Mouse (Mus musculus): ENCODE results near the gene Gm20388. TPM values are rescaled to one million over a fixed set of nuclear protein-coding genes. Genes with fewer than 3 reads are reported as not detected.

The Gm20388 gene
- polyA plus RNA-seq, 1 experiment from 2014 or later, result not detected

GRCm38 (mm10) chr8:123643330-123644051 lies 3732.8 kb downstream of the Gm20388 start:
- no peaks in the 10 kb centered on the region for H3K27me3 ChIP-seq (ENCODE audit: control insufficient read depth, insufficient read depth, low read length)
- peak; percentile 97 for DNase-seq (ENCODE audit: low spot score, missing footprints)
- 0 out of 2 replicates have a peak, but pooled peaks have one; percentile 24 for ATAC-seq (ENCODE audit: low FRiP score)
- H3K4me2 ChIP-seq, result peak overlapping the region; percentile 50
- H3K36me3 ChIP-seq (ENCODE audit: control insufficient read depth, insufficient read depth, low read length), result no peaks in the 10 kb centered on the region
- no peak overlapping the region for H3K27ac ChIP-seq (ENCODE audit: low read depth, low read length)
- no peaks in the 10 kb centered on the region for H3K9me3 ChIP-seq (ENCODE audit: control insufficient read depth, low read length)
- peak overlapping the region; percentile 47; the same call in 1 of the 2 replicates for H3K9ac ChIP-seq (ENCODE audit: low read length)
- 13% methylated on average over 25 of the region's 25 CpGs for WGBS
- H3K4me1 ChIP-seq (ENCODE audit: control insufficient read depth, insufficient read depth, low read length), result no peaks in the 10 kb centered on the region
- H3K4me3 ChIP-seq (ENCODE audit: low read depth, low read length), result peak overlapping the region; percentile 30

- 73% methylated on average over 9 of the region's 9 CpGs for WGBS
- Histone ChIP-seq H3K9ac (ENCODE audit: low read length) (no peak overlapping the region), H3K27ac (ENCODE audit: low read depth, low read length) (no peak overlapping the region), H3K27me3 (ENCODE audit: control insufficient read depth, insufficient read depth, low read length) (no peaks in the 10 kb centered on the region), H3K36me3 (ENCODE audit: control insufficient read depth, insufficient read depth, low read length) (no peaks in the 10 kb centered on the region), H3K4me1 (ENCODE audit: control insufficient read depth, insufficient read depth, low read length) (no peaks in the 10 kb centered on the region), H3K9me3 (ENCODE audit: control insufficient read depth, low read length) (no peaks in the 10 kb centered on the region), H3K4me2 (no peak overlapping the region), H3K4me3 (ENCODE audit: low read depth, low read length) (no peak overlapping the region)
- DNase-seq (ENCODE audit: low spot score, missing footprints) (no peak), ATAC-seq (ENCODE audit: low FRiP score) (no peak)
These were observed 3734.6 kb downstream of the Gm20388 start for GRCm38 (mm10) chr8:123645229-123645628.

DNA sequence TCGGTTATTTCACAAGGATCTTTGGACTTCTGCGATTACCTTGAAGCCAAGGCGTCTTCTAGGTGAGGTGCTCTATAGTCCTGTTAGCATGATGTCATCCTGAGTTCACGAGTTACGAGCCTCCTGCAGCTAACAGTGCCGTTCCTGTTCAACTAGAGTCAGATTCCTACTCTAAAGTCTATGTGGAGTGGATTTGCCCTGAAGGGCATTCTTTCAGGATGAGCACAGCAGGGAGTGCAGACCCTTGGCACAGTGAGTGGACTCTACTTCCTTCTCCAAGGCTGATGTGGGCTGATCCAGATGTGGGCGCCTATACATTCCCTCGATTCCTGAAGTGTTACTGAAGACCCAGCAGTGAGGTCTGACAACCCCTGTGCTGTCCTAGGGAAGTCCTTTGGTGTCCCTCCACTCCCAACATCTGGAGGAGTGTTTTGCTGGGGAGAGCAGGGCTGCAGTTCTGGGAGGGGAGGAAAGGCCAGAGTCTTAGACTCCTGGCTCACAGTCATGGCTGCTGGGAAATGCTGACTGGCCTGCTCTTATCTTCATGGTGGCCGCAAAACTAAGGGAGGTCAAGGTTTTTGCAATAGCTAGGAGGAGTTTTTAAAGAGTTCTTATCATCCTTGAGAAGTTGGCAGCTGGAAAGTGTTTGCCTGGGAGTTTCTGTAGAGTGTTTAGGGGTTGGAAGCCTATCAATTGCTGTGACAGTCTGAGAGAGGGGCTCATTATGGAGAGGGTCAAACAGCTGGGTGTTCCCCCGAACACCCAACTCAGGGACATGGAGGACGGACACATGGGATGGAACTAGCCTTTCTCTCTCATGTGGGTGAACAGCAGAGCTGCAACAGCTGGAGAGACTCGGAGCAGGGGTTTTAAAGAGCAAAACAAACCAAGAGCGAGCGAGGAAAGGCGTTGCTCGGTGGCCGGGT lies 3737.9 kb downstream of the Gm20388 start:
- H3K36me3 ChIP-seq (ENCODE audit: control insufficient read depth, insufficient read depth, low read length), result no peaks in the 10 kb centered on the region
- no peaks in the 10 kb centered on the region for H3K27me3 ChIP-seq (ENCODE audit: control insufficient read depth, insufficient read depth, low read length)
- DNase-seq (ENCODE audit: low spot score, missing footprints), result peak; percentile 71
- no peaks in the 10 kb centered on the region for H3K9me3 ChIP-seq (ENCODE audit: control insufficient read depth, low read length)
- H3K4me2 ChIP-seq, result no peak overlapping the region
- no peak overlapping the region for H3K27ac ChIP-seq (ENCODE audit: low read depth, low read length)
- 74% methylated on average over 17 of the region's 17 CpGs for WGBS
- H3K4me1 ChIP-seq (ENCODE audit: control insufficient read depth, insufficient read depth, low read length), result 0 out of 2 replicates have a peak, but pooled peaks cover 4% of the 10 kb centered on the region
- no peak overlapping the region for H3K4me3 ChIP-seq (ENCODE audit: low read depth, low read length)
- no peak for ATAC-seq (ENCODE audit: low FRiP score)
- H3K9ac ChIP-seq (ENCODE audit: low read length), result no peak overlapping the region

- no peaks in the 10 kb centered on the region for H3K27me3 ChIP-seq (ENCODE audit: control insufficient read depth, insufficient read depth, low read length)
- H3K4me2 ChIP-seq, result no peak overlapping the region
- 92% methylated on average over 12 of the region's 12 CpGs for WGBS
- DNase-seq (ENCODE audit: low spot score, missing footprints) (peak; percentile 19), ATAC-seq (ENCODE audit: low FRiP score) (no peak)
- H3K27ac ChIP-seq (ENCODE audit: low read depth, low read length), result no peak overlapping the region
- no peak overlapping the region for H3K9ac ChIP-seq (ENCODE audit: low read length)
- no peaks in the 10 kb centered on the region for H3K9me3 ChIP-seq (ENCODE audit: control insufficient read depth, low read length)
- H3K4me3 ChIP-seq (ENCODE audit: low read depth, low read length), result no peak overlapping the region
- H3K4me1 ChIP-seq (ENCODE audit: control insufficient read depth, insufficient read depth, low read length), result peaks cover 4% of the 10 kb centered on the region; the same call in 1 of the 2 replicates
- H3K36me3 ChIP-seq (ENCODE audit: control insufficient read depth, insufficient read depth, low read length), result no peaks in the 10 kb centered on the region
These were observed 3738.8 kb downstream of the Gm20388 start for GRCm38 (mm10) chr8:123649483-123649882.

DNA sequence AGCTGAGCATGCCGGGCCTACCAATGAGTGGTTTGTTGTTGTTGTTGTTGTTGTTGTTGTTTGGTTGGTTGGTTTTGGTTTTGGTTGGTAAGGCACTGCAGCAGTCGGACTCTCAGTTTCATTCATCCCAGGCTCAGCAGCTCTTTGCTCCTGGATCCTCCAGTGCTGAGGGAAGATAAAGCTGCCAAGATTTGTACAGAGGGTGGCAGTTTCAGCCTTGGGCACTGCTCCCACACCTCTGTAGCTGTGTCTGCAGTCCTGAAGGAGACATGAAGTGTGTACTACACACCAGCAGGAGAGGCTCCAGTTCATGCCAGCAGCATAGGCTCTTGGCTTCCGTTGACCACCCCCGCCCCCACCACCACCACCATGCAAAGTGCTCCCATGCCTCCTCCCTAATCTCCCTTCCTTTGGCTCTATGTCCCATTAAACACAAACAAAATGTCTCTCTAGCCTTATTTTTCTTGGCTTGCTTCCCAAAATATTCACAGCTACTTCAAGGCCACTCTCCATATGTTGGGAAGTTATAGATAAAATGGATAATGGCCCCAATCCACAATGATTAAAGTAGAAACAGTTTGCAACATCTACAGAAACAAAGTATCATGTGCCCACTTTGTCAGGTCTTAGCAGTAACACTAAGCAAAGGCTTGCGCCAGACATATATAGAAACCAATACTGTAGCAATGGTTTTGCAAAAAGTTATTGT lies 3740.9 kb downstream of the Gm20388 start:
- DNase-seq (ENCODE audit: low spot score, missing footprints) (peak; percentile 77), ATAC-seq (ENCODE audit: low FRiP score) (no peak)
- Histone ChIP-seq H3K4me3 (ENCODE audit: low read depth, low read length) (no peak overlapping the region), H3K4me2 (no peak overlapping the region), H3K4me1 (ENCODE audit: control insufficient read depth, insufficient read depth, low read length) (peaks cover 16% of the 10 kb centered on the region), H3K27ac (ENCODE audit: low read depth, low read length) (no peak overlapping the region), H3K27me3 (ENCODE audit: control insufficient read depth, insufficient read depth, low read length) (no peaks in the 10 kb centered on the region), H3K9ac (ENCODE audit: low read length) (no peak overlapping the region), H3K9me3 (ENCODE audit: control insufficient read depth, low read length) (no peaks in the 10 kb centered on the region), H3K36me3 (ENCODE audit: control insufficient read depth, insufficient read depth, low read length) (no peaks in the 10 kb centered on the region)
- WGBS, result 90% methylated on average over 5 of the region's 5 CpGs

GRCm38 (mm10) chr8:123652641-123653040 lies 3742.0 kb downstream of the Gm20388 start:
- ATAC-seq (ENCODE audit: low FRiP score) (no peak), DNase-seq (ENCODE audit: low spot score, missing footprints) (no peak)
- Histone ChIP-seq H3K36me3 (ENCODE audit: control insufficient read depth, insufficient read depth, low read length) (0 out of 2 replicates have a peak, but pooled peaks cover 2% of the 10 kb centered on the region), H3K4me2 (no peak overlapping the region), H3K27ac (ENCODE audit: low read depth, low read length) (no peak overlapping the region), H3K4me1 (ENCODE audit: control insufficient read depth, insufficient read depth, low read length) (peaks cover 16% of the 10 kb centered on the region), H3K27me3 (ENCODE audit: control insufficient read depth, insufficient read depth, low read length) (no peaks in the 10 kb centered on the region), H3K9ac (ENCODE audit: low read length) (no peak overlapping the region), H3K4me3 (ENCODE audit: low read depth, low read length) (no peak overlapping the region), H3K9me3 (ENCODE audit: control insufficient read depth, low read length) (no peaks in the 10 kb centered on the region)
- WGBS, result 66% methylated on average over 4 of the region's 4 CpGs

- peak within 1 kb of the TSS; percentile 93 for H3K9ac ChIP-seq (ENCODE audit: low read length)
- peaks cover 16% of the 10 kb centered on the region for H3K4me1 ChIP-seq (ENCODE audit: control insufficient read depth, insufficient read depth, low read length)
- under 1% methylated on average over 56 of the region's 58 CpGs for WGBS
- peak within 1 kb of the TSS; percentile 76 for H3K4me2 ChIP-seq
- no peaks in the 10 kb centered on the region for H3K27me3 ChIP-seq (ENCODE audit: control insufficient read depth, insufficient read depth, low read length)
- 0 out of 2 replicates have a peak, but pooled peaks cover 2% of the 10 kb centered on the region for H3K36me3 ChIP-seq (ENCODE audit: control insufficient read depth, insufficient read depth, low read length)
- peak; percentile 99 for DNase-seq (ENCODE audit: low spot score, missing footprints)
- peak; percentile 92 for ATAC-seq (ENCODE audit: low FRiP score)
- peak within 1 kb of the TSS; percentile 72 for H3K4me3 ChIP-seq (ENCODE audit: low read depth, low read length)
- no peaks in the 10 kb centered on the region for H3K9me3 ChIP-seq (ENCODE audit: control insufficient read depth, low read length)
- peak within 1 kb of the TSS; percentile 86 for H3K27ac ChIP-seq (ENCODE audit: low read depth, low read length)
These were observed 3742.8 kb downstream of the Gm20388 start, which contains the start of gene Rhou for GRCm38 (mm10) chr8:123653308-123653993. Rhou (plus strand) TSS chr8:123653929.

- peak overlapping the region; percentile 76 for H3K4me2 ChIP-seq
- ATAC-seq (ENCODE audit: low FRiP score) (peak; percentile 79), DNase-seq (ENCODE audit: low spot score, missing footprints) (peak; percentile 98)
- 0 out of 2 replicates have a peak, but pooled peaks cover 2% of the 10 kb centered on the region for H3K36me3 ChIP-seq (ENCODE audit: control insufficient read depth, insufficient read depth, low read length)
- peak overlapping the region; percentile 72 for H3K4me3 ChIP-seq (ENCODE audit: low read depth, low read length)
- H3K4me1 ChIP-seq (ENCODE audit: control insufficient read depth, insufficient read depth, low read length), result peaks cover 16% of the 10 kb centered on the region
- H3K9me3 ChIP-seq (ENCODE audit: control insufficient read depth, low read length), result no peaks in the 10 kb centered on the region
- peak overlapping the region; percentile 86 for H3K27ac ChIP-seq (ENCODE audit: low read depth, low read length)
- peak overlapping the region; percentile 93 for H3K9ac ChIP-seq (ENCODE audit: low read length)
- under 1% methylated on average over 52 of the region's 77 CpGs for WGBS
- no peaks in the 10 kb centered on the region for H3K27me3 ChIP-seq (ENCODE audit: control insufficient read depth, insufficient read depth, low read length)
These were observed 3743.4 kb downstream of the Gm20388 start for GRCm38 (mm10) chr8:123653994-123654569.

All from midbrain, embryonic 11.5 days (tissue).